Mouse (Mus musculus): Measurements from ENCODE around the gene Rbm47. TPM values are rescaled to one million over a fixed set of nuclear protein-coding genes. Genes with fewer than 3 reads are reported as not detected.
A peak's percentile ranks its signal among the peaks of the same experiment; 100 is the strongest.
"Not testable (repeated sequence)": the region's sequence is repeated elsewhere in the genome, so short reads cannot be mapped to it uniquely, and the experiment has no call there.

The Rbm47 gene
- 1 to 10 TPM; 1.7 to 2.2 TPM for total RNA-seq (2021)
- long read RNA-seq, experiment 1: 0 reads
- long read RNA-seq, experiment 2, partial matches to known transcripts: 1 of 3 reads
- long read RNA-seq, experiment 2, other reads (novel, unspliced or antisense): 1 of 3 reads

DNA sequence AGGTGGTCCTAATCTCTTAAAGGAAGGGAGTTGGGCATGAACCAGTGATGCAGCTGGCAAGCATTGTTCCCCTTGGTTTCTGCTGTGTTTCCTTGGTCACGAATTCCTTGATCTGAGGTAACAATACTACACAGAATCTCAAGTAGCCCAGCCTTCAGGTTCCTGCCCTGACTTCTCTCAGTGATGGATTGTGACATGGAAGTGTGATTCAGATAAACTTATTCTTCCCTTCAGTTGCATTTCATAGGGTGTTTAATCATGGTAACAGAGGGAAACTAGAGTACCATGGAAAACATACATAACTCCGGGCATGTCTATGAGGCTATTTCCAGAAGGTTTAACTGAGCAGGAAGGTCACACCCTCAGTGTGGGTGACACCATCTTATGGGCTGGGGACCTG is at the start of gene Rbm47:
Gene Rbm47, minus strand, starts transcription at position 101 of the 400 bp plus-strand sequence.
- DNase-seq: no peak

DNA sequence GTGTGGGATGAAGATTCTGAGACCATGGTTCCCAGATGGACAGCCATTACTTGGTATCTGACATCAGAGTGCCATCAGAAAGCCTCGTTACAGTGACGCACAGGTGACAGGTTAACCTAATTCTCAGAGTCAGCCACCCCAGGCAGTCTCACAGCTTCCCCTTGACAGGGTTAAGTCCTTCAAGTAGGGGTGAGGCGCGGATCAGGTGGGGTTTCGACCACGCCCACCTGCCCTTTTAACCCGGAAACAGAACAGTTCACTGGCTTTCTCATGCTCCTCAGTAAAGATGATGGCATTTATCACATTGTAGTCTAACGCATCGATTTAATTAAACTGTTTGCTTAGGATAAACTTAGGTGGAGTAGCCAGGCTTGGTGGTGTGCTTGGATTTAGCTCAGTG is 47.7 kb upstream of the Rbm47 start:
- no peak for DNase-seq

DNA sequence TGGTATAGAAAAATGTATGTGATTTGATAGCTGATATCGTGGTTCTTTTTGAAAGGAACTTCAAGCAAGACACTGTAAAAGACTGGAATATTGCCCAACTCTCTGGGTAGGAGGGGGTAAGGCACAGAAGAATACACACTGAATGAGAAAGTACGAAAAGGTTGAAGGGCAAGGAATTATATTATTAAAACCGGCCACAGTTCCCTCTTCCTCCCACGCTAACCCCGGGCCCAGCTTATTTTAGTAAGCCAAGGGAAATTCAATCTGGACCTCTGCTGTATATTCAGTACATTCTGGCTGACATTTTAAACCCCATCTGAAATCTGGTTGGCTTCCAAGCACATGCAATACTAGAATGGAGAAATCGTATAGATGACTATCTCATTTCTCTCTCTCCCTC is 46.8 kb upstream of the Rbm47 start:
- no peak for DNase-seq

DNA sequence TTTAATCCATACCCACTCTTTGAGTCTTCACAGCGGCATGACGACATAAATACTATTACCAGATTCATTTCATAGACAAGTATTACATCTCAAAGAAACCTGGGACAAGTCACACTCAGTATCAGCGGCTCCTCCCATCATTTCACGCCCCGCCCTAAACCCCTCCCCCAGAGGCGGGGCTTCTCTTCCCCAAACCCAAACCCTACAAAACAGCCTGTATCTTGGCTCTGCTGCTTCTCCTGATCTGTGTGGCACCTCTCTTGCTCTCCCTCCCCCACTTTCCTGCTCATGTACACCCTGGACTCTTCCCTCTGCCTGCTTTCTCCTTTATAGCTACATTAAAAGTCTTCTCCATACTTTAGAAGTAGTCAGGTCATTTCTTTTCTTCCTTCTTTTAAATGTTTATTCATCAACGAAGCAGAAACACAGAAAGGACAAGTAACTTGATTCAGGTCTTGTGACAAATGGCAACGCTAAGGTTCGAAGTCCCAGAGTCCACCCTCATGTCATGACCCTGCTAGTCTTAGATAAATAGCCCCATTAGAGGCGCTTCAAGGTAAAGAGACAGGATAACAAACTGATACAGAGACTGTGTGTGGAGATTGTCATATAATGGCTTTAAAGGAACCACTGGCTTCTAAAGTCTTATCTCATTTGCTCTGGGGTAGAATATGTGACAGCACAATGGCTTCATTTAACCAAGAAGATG is 42.8 kb upstream of the Rbm47 start:
- no peak for DNase-seq

DNA sequence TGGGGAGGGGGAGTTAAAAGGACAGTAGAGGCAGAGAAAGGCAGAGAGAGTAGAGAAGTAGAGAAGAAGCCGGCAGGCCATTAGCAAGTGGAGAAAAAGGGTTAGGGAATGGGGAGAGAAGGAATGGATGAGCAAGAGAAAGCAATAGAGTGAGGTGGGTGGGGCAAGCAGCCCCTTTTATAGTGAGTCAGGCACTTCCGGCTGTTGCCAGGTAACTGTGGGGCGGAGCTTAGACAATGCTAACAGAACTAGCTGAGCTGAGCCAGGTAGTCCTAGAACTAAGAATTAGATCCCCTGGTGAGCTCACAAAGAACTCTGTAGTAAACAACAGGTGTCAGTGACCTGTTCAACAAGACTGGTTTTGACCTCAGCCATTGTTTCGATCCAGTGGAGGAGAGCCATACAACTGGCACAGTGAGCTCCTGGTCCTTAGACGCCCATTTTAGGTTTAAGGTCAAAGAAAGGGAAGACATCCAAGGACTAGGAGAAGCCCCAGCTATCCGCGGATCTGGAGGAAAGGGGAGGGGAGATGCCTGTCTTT is 41.5 kb upstream of the Rbm47 start:
- DNase-seq: no peak

DNA sequence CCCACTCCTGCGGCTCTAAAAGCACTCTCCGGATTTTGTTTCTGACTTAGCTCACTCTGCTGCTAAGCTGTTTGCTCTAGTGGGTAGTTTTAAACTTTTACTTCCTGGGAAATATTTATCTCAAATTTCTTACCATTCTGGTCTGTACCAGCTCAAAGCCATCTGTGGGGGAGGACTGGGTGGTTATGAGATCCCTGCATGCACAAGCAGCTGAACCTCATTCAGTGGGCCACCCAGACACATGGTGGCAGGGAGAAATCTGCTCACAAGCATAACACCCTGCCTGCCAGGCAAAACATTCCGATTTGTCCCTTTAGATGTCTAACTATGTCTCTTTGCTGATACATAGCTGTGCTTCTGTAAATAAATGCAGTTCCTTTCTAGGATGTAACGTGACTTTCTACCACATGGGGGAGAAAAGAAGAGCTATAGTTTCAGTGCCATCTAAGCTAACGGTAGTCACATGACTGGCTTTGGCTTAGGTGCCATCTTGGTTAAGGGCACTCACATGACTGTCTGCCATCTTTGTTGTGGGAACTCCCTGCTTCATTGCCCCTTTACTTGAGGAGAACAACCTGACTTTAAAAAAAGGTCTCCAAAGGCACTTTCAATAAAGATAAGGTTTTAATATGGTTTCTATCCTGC is 36.7 kb upstream of the Rbm47 start:
- DNase-seq: no peak

DNA sequence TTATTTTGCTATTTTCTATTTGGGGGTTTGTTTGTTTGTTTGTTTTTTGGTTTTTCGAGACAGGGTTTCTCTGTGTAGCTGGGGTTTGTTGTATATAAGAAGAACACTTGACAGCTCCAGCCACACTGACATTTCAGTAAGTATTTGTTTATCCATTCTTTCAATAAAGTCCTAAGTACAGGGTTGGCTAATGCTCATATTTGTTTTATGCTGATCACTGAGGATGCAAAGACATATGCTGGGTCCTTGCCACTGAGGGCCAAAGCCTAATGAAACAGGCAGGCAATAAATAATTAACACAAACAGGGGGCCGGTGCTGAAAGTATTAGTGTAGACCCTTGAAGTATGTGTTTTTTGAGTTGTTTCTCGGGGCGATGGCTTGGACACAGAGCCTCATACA is 32.0 kb upstream of the Rbm47 start:
- DNase-seq: no peak

DNA sequence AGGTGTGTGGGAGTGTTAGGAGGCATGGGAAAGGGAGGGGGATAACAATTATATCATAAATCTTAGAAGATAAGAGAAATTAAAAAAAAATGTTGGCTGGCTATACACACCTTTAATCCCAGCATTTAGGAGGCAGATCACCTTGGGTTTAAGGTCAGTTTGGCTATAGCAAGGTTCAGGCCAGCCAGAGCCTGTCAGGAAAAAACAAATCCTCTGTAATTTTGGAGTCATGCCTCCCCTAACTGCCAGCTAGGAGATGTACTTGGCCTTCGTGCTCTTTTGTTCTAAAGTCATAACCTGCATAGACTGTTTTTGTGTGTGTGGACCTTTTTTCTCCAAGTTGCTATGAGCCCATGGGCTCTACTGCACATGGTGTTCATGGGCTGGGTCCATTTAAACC is 30.5 kb upstream of the Rbm47 start:
- no peak for DNase-seq

DNA sequence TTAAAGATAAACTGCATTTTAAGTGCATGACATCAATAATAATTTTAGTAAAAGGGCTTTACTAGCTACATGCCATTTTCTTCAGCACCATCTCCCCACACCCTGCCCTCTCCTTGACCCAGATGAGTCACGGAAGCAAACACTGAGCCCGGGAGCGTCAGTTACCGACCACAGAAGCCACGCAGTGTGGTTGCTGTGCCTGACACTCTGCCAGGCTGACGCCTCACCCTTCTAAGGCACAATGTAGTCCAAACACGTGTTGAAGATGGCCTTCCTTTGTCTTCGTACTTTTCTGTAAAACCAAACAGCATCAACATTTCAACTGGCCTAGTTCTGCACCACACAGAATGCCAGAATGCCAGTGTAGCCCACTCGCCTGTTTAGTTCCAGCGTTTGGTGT is 27.1 kb upstream of the Rbm47 start:
- DNase-seq: peak; percentile 10

DNA sequence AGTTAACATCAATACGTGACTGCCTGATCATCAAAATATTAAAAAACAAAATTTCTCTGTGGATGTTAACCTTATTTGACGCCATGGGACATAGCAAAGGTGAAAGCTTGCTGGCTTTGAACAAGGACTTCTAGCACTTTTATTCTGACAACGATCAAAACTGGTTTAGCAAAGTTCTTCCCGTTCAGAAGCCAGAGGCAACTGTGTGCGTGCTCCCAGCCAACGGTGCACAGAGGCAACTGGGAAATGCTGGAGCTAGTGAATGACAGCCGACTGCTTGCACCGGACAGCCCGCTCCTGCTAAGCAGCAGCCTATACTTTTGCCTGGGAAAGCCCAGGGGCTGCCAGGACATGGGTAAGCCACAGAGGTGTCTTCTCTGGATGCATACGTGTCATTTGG is 22.4 kb upstream of the Rbm47 start:
- no peak for DNase-seq

DNA sequence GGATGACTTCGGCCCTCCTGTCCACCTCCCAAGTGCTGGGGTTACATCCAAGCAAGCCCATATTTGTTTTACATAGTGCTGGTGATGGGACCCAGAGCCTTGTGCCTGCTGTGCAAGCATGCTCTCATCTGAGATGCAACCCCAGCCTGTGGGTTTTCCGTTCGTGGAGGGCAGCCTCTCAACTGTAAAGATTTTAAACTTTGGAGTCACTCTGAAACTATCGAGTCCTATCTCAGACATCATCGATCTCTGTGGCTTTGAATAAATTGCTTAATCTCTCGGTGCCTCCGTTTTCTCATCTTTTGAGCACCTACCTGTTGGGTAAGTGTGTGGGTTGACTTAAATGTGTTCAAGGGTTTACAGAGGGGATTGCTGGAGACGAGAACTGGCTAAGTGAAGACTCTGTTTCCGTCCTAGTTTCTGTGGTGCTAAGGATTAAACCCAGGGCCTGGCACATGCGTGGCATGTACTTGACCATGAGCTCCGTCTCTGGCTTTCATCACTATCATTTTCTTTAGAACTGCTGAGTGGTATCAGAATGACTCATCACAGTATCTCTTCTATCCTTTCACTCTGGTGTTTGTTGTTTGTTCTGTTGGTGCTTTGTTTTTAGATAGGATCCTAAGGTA is 20.4 kb upstream of the Rbm47 start:
- DNase-seq: no peak

DNA sequence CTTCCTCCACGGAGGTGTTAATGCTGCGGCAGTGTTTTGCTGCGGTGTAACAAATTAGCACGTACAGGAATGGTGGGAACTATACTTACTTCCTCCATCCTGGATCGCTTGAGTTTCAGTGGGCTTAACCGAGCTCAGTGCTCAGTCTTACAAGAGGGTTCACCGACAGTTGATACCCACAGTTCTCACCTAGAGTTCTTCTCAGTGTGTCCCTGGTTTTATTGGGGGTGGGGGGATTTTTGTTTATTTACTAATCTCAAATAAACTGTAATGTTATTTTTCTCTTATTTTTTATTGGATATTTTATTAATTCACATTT is 18.2 kb upstream of the Rbm47 start:
- no peak for DNase-seq

DNA sequence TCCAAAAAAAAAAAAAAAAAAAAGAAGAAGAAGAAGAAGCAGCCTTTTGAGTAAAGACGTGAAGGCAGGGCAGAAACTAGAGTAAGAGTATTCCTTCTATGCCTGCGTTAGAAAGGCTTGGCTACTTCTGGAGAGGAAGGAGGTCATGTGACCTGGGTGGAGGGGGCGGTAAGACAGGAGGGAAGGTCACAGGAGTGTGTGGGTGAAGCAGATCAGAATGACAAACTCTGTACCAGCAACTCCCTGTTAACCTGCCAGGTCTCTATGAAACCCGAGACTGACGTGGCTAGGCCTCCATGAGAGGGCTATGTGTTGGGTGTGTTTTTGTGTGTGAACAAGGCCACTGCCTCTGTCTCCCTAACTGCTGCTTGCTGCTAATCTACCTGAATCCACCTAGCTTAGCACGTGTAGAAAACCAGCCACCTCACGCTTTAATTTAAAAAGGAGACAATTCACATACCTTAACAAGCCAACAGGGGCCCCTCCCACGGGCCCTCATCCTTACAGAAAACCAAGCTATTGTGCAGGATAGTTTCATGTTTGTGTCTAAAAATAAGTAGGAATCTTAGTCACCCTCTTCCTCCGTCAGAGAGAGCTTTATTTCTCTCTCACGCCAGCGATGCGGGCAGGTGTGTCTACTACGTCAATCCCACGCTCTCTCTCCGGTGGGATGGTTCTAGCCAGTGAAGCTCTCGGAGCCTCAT is 17.7 kb upstream of the Rbm47 start:
- DNase-seq: no peak

DNA sequence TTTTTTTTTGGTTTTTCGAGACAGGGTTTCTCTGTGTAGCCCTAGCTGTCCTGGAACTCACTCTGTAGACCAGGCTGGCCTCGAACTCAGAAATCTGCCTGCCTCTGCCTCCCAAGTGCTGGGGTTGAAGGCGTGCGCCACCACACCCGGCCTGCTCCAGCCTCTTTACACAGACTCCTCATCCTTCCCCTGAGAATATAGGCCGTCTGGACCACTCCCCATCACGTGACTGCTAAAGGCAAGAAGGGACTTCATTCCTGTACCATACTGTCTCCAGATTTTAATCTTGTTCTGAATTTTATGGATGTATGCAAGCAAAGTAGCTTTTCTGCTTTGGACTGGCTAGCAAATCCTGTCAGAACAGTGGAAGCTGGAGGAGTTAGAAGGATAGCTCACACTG is 15.7 kb upstream of the Rbm47 start:
- not testable (repeated sequence) for DNase-seq

DNA sequence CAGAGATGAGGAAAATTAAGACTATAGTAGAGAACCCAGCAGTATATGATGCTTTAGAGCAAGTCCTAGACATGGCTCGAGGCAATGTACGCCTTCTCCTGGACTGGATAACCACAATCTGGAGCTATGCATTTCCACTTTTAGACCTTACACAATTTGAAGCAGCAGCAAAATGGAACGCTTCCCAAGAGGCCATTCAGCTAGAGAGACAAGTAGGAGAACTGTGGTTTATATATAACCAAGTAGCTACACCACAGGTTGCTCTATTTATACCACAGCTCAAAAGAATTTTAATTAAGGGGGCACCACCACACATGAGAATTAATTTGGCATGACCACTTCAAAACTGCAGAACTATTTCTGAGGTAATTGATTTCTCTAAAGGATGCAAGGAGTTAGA is 9.2 kb upstream of the Rbm47 start:
- DNase-seq: no peak

DNA sequence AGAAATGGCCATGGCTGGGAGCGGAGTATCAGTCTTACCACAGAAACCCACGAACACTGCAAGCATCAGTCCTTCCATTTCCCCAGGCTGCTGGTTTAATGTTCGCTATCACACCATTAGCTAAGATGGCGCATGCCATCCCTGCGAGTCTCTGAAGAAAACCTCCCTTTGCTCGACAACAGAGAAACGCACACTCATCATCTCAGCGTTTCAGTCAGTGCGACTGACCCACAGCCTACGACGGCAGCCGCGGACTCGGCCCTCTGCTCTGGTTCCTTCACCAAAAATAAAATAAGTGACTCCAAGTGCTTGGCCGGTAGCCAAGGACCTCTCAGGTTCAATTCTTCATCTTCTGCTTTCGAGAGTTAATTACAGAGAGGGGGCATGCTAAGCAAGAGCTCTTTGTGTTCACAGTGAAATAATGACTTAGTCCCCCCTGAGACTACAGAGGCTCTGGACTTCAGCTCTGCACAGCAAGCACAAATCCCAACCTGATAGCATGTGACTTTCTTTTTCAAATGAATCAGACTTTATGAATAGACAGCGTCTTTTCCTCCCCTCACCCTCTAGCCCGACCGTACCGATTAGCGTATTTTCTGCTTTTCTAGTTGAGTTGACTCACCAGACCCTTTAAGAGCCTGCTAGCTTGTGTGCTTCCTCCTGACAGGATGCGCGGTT is 1.4 kb upstream of the Rbm47 start:
- no peak for DNase-seq

DNA sequence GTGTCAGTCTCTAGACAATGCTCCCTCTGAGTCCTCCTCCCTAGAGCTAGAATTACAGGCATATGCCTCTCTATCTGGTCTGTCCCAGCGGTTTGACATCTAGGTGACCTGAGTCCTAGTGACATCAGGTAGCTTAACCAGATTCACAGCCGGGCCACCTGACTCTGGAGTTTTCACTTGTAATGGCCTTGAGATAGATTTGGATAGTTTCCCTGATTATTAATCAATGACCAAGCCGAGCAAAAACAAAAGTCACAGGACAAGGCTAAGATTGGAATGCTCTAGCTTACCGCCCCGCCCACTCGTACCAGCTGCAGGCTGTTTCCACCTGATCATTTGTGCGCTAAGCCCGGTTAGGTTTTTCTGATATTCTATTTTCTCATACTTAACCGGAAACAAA is 2.3 kb downstream of the Rbm47 start:
- no peak for DNase-seq

DNA sequence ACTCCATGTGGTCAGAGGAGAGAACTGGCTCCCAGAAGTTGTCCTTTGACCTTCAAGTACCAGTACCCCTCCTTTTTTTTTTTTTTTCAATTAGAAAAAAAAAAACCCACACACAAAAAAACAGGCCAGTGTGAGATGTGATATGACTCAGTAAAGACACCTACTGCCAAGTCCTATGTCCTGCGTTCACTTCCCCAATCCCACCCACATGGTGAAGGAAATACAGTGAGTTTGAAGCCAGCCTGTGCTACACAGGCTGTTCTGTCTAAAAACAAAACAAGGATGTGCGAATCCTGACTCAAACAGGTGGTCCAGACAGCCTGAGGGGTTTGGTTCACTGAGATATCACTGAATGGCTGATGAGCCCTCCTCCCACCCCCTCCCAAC is 3.8 kb downstream of the Rbm47 start:
- DNase-seq: no peak

DNA sequence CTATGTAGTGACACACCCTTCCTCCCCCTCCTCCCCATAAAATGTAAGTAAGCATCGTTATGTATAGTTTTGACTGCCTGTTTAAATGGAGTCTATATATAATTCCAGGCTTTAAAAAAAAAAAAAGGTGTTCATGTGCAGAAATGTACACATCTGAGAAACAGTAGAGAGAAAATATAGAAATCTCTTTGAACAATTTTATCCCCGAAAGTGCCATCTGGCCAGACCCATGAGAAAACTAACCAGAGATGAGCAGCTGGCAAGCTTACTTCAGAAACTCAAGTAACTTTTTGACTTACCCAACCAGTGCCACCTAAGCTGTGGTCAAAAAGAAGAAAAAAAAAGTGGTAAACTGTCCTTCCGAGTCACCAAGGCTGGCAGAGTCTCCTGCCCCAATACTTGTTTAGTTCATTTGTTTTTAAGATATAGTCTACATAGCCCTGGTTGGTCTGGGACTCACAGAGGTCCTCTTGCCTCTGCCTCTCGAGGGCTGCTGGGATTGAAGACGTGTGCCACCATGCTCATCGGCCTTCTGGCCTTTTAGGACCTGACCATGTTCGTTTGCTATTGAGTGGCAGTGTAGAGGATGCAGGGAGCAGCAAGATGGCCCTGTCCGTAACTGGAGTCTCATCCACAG is 4.3 kb downstream of the Rbm47 start:
- no peak for DNase-seq

DNA sequence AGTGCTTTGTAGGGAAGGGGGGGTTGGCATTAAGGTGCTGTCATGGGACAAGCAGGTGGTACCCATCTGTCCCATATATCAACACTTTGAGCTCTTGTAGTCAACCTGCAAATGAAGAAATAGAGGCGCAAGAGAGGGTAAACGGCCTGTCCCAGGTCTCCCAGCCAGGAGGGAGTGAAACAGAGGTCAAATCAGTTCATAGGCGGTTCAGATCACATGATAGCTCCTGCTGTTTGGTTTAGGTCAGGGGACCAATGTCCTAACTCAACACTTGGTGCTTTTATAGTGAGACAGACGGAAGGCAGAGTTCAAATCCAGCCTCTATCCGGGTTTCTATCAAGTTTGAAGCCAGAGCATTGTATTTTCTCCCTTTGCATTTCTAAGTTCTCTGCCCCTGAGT is 6.0 kb downstream of the Rbm47 start:
- DNase-seq: no peak

DNA sequence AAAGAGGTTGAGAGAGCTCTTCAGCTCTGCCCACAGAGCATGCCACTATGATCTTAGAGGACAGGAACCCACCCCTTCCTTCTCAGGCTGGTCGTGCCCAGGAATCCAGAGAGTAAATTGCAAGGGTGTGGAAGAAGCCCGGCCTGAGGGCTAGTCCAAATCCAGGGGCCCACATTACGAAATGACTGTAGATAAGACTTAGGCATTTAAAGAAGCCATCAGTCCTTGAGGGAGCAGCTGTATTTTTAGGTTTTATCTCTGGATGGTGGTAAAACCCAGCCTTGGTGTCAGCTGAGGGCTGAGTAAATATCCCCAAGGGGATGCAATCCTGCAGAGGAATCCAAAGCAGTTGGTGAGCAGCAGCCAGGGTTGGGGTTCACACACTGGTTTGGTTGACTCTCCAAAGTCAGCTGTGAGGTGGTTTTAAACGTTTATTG is 6.7 kb downstream of the Rbm47 start:
- no peak for DNase-seq

DNA sequence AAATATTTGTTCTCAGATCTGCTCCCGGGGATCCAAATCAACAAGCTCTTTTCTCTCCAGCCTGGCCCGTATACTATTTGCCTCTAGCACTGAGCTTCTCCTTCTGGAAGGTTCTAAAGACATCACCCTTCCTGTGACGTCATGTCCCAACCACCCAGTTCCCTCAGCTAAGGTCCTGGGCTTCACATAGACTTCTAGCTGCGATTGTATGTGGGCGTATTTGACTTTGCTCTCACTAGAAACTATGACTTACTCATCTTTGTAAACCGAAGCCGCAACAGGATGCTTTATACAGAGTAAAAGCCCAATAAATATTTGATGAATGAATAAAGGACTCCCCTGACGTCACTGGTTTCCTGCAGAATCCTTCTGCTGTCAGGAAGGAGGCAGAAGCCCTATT is 7.2 kb downstream of the Rbm47 start:
- no peak for DNase-seq

Measured in gastrocnemius, postnatal 10 days (tissue).